Mouse (Mus musculus): Measurements from ENCODE around the gene Vmn2r93. TPM values are rescaled to one million over a fixed set of nuclear protein-coding genes. Genes with fewer than 3 reads are reported as not detected.

The Vmn2r93 gene
- not detected in 2 replicates for polyA plus RNA-seq (2014; fragmentation: Nextera tagmentation; extraction: Ambion mirVana)

DNA sequence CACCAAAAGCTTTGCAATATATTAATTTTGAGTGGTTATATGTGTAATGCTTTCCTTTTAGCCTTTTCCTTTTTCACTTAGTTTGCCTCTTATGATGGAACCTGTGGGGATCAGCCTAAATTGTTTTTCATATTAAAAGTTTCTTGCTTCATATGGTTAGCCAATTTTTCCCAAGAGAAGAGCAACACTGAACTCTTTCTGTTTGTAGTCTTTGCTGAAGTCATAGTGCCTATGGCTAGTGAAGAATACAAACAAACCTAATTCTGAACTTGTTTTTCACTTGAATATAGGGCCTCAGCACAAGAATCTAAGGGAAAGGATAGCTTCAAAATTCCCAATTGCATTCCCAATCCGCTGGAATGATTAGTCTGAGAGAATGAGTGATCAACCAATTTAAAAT, at the start of gene Vmn2r93:
Vmn2r93 (plus strand) TSS at position 301 of the 400 bp plus-strand sequence.
- Histone ChIP-seq H3K9me3 (ENCODE audit: control insufficient read depth, low read length) (0 out of 2 replicates have a peak, but pooled peaks cover 4% of the 10 kb centered on the region), H3K27ac (replicated peaks; ENCODE audit: low read depth, low read length) (no peak within 1 kb of the TSS), H3K4me3 (ENCODE audit: low read depth, low read length) (no peak within 1 kb of the TSS), H3K36me3 (ENCODE audit: control insufficient read depth, insufficient read depth, low read length) (no peaks in the 10 kb centered on the region), H3K27me3 (replicated peaks; ENCODE audit: control insufficient read depth, insufficient read depth, low read length) (no peaks in the 10 kb centered on the region), H3K4me2 (ENCODE audit: low read depth, low read length) (no peak within 1 kb of the TSS), H3K9ac (ENCODE audit: low read depth, low read length) (no peak within 1 kb of the TSS), H3K4me1 (ENCODE audit: control insufficient read depth, insufficient read depth, low read length) (no peaks in the 10 kb centered on the region)
- DNase-seq (ENCODE audit: low spot score) = no peak
- no peak for ATAC-seq (ENCODE audit: low read depth)
- 38% methylated on average over 1 of the region's 1 CpGs for WGBS

DNA sequence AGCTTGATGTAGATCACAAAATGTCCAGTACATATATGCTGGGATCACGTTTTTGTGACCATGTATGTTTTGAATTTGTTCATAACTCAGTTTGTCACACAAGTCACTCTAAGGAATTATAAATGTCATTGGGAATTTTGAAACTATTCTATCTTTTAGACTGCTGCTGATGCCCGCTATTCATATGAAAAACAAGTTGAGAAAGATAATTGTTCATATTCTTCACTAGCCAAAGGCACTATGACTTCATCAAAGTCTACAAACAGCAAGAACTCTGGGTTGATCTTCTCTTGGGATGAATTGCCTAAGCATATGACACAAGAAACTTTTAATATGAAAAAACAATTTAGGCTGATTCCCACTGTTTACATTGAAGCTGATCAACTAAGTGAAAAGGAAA, 20.2 kb upstream of the Vmn2r93 start, which contains the start of gene Vmn2r94:
Vmn2r94 (minus strand) TSS at position 101 of the 400 bp plus-strand sequence.
- H3K4me2 ChIP-seq (ENCODE audit: low read depth, low read length) = no peak within 1 kb of the TSS
- no peak for ATAC-seq (ENCODE audit: low read depth)
- 59% methylated on average over 2 of the region's 2 CpGs for WGBS
- H3K27ac ChIP-seq (replicated peaks; ENCODE audit: low read depth, low read length) = no peak within 1 kb of the TSS
- no peaks in the 10 kb centered on the region for H3K4me1 ChIP-seq (ENCODE audit: control insufficient read depth, insufficient read depth, low read length)
- H3K9me3 ChIP-seq (ENCODE audit: control insufficient read depth, low read length) = 0 out of 2 replicates have a peak, but pooled peaks cover 5% of the 10 kb centered on the region
- H3K27me3 ChIP-seq (replicated peaks; ENCODE audit: control insufficient read depth, insufficient read depth, low read length) = no peaks in the 10 kb centered on the region
- no peak within 1 kb of the TSS for H3K9ac ChIP-seq (ENCODE audit: low read depth, low read length)
- DNase-seq (ENCODE audit: low spot score) = no peak
- no peak within 1 kb of the TSS for H3K4me3 ChIP-seq (ENCODE audit: low read depth, low read length)
- H3K36me3 ChIP-seq (ENCODE audit: control insufficient read depth, insufficient read depth, low read length) = no peaks in the 10 kb centered on the region

DNA sequence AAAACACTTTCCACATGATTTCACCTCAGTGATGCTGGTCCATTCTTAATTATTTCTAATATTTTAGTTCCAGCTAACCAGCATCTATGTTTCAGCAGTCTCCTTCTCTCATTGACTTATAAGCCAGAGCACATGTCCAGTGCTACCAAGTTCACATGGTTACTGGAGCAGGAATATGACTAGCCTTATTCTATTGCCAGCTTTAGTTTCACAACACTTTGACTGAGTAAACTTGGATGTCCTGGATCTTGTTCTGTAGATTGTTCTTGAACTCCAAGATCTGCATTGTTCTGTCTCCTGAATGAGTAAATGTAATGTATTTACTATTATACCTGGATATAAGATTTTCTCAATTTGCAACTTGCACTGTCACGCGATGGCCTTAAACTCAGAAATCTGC, 25.1 kb downstream of the Vmn2r93 start:
- 91% methylated on average over 2 of the region's 2 CpGs for WGBS
- no peak overlapping the region for H3K27ac ChIP-seq (replicated peaks; ENCODE audit: low read depth, low read length)
- H3K9me3 ChIP-seq (ENCODE audit: control insufficient read depth, low read length) = no peaks in the 10 kb centered on the region
- H3K27me3 ChIP-seq (replicated peaks; ENCODE audit: control insufficient read depth, insufficient read depth, low read length) = no peaks in the 10 kb centered on the region
- no peak overlapping the region for H3K4me2 ChIP-seq (ENCODE audit: low read depth, low read length)
- no peak overlapping the region for H3K4me3 ChIP-seq (ENCODE audit: low read depth, low read length)
- ATAC-seq (ENCODE audit: low read depth) = no peak
- H3K36me3 ChIP-seq (ENCODE audit: control insufficient read depth, insufficient read depth, low read length) = no peaks in the 10 kb centered on the region
- DNase-seq (ENCODE audit: low spot score) = no peak
- H3K4me1 ChIP-seq (ENCODE audit: control insufficient read depth, insufficient read depth, low read length) = no peaks in the 10 kb centered on the region
- no peak overlapping the region for H3K9ac ChIP-seq (ENCODE audit: low read depth, low read length)

DNA sequence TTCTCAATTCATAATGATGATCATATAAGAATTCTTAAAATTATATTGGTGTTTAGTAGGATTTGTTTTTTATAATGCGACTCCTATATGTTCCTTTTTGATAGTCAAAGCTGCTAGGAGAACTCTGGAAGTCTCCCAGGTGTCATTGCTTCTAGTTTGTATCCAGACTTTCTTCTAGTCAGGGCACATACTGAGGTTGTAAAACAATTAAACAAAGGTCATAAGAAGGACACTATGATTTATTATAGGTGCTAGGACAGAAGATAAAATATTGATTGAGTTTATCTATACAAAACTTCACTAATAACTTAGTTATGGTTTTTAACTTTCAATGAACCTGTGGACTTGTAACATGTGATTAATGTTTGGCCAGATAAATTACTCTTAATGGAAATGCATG, 62.1 kb downstream of the Vmn2r93 start:
- no peaks in the 10 kb centered on the region for H3K36me3 ChIP-seq (ENCODE audit: control insufficient read depth, insufficient read depth, low read length)
- no peaks in the 10 kb centered on the region for H3K4me1 ChIP-seq (ENCODE audit: control insufficient read depth, insufficient read depth, low read length)
- ATAC-seq (ENCODE audit: low read depth) = no peak
- H3K27me3 ChIP-seq (replicated peaks; ENCODE audit: control insufficient read depth, insufficient read depth, low read length) = no peaks in the 10 kb centered on the region
- DNase-seq (ENCODE audit: low spot score) = no peak
- H3K9ac ChIP-seq (ENCODE audit: low read depth, low read length) = no peak overlapping the region
- no peak overlapping the region for H3K4me2 ChIP-seq (ENCODE audit: low read depth, low read length)
- H3K4me3 ChIP-seq (ENCODE audit: low read depth, low read length) = no peak overlapping the region
- H3K9me3 ChIP-seq (ENCODE audit: control insufficient read depth, low read length) = peaks cover 5% of the 10 kb centered on the region
- WGBS = 48% methylated on average over 1 of the region's 1 CpGs
- H3K27ac ChIP-seq (replicated peaks; ENCODE audit: low read depth, low read length) = no peak overlapping the region

DNA sequence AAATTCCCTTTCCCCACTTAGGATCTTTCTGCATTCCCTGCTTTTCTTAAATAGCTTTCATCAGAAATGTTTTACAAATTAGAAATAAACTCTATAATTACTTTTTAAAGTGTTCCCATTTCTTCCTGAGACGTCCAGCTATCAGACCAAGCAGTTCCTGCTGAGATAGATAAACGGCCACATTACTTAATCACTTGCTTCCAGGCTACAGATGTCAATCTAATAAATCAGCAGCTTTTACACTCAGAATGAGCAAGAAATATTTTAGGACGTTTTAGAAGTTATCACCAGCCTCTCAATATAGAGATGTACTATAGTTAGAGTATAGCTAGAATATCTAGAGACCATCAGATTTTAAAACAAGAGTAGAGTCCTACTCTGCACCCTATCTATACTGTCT, 62.7 kb downstream of the Vmn2r93 start:
- H3K27ac ChIP-seq (replicated peaks; ENCODE audit: low read depth, low read length) = no peak overlapping the region
- ATAC-seq (ENCODE audit: low read depth) = no peak
- DNase-seq (ENCODE audit: low spot score) = no peak
- H3K9me3 ChIP-seq (ENCODE audit: control insufficient read depth, low read length) = peaks cover 5% of the 10 kb centered on the region
- no peak overlapping the region for H3K4me2 ChIP-seq (ENCODE audit: low read depth, low read length)
- no peaks in the 10 kb centered on the region for H3K4me1 ChIP-seq (ENCODE audit: control insufficient read depth, insufficient read depth, low read length)
- no peaks in the 10 kb centered on the region for H3K36me3 ChIP-seq (ENCODE audit: control insufficient read depth, insufficient read depth, low read length)
- 51% methylated on average over 3 of the region's 3 CpGs for WGBS
- no peak overlapping the region for H3K9ac ChIP-seq (ENCODE audit: low read depth, low read length)
- H3K4me3 ChIP-seq (ENCODE audit: low read depth, low read length) = no peak overlapping the region
- no peaks in the 10 kb centered on the region for H3K27me3 ChIP-seq (replicated peaks; ENCODE audit: control insufficient read depth, insufficient read depth, low read length)

Other genes with a start within 250 kb of the Vmn2r93 start
- gene Vmn2r124, start 248.7 kb upstream of the Vmn2r93 start, polyA plus RNA-seq (2014; fragmentation: Nextera tagmentation; extraction: Ambion mirVana) = 0.03 TPM in 1 of 2 replicates, not detected in the other
- gene Vmn2r91, start 213.1 kb upstream of the Vmn2r93 start, polyA plus RNA-seq (2014; fragmentation: Nextera tagmentation; extraction: Ambion mirVana) = not detected in 2 replicates
- not detected in 2 replicates for gene Vmn2r92, start 146.2 kb upstream of the Vmn2r93 start, polyA plus RNA-seq (2014; fragmentation: Nextera tagmentation; extraction: Ambion mirVana)
- not detected in 2 replicates for gene Vmn2r94, start 20.3 kb upstream of the Vmn2r93 start, polyA plus RNA-seq (2014; fragmentation: Nextera tagmentation; extraction: Ambion mirVana)
- gene Vmn2r95, start 126.0 kb downstream of the Vmn2r93 start, polyA plus RNA-seq (2014; fragmentation: Nextera tagmentation; extraction: Ambion mirVana) = not detected in 2 replicates